Mouse (Mus musculus): ENCODE measurements around the gene Gcn1l1.

DNA sequence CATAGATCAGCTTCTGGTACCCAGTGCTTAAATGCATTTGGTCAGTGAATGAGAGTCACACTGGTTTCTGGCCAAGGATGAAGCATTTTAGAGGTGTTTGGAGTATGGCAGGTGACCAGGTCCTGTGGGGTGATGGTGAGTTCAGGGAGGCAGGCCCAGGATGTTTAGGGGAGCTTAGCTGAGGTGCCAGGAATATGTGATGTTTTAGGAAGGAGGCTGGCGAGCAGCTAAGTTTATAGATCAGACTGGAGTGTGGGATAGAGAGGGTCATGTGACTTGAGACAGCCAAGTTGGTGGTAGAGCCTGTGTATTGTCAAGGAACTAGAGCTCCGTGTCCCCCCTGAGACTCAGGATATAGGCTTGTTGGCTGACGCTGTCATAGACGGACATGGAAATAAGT is 68.0 kb downstream of the Gcn1l1 start:
- TF ChIP-seq CTCF (conservative IDR thresholded peaks at IDR 0.05; ENCODE audit: insufficient read depth, insufficient read length, low read depth, low read length) (no peak), POLR2A (IDR thresholded peaks at IDR 0.05; ENCODE audit: low read depth, low read length) (no peak)
